Mouse (Mus musculus): ENCODE measurements around the gene Tmem132a. TPM values are rescaled to one million over a fixed set of nuclear protein-coding genes. Genes with fewer than 3 reads are reported as not detected.

Gene Tmem132a
- total RNA-seq, 2 experiments from 2014 or later: 3.0 to 3.4 TPM

Other genes starting within 250 kb of the Tmem132a start
- not detected for gene Vwce, start 235.7 kb downstream of the Tmem132a start, total RNA-seq (2021)
- gene Pga5, start 191.9 kb downstream of the Tmem132a start, total RNA-seq (2021): not detected
- gene Vps37c, start 181.2 kb downstream of the Tmem132a start, total RNA-seq (2021): 10 to 100 TPM; 21.3 to 28.5 TPM
- gene Cd5, start 130.9 kb downstream of the Tmem132a start, total RNA-seq (2021): not detected
- not detected for gene Cd6, start 39.9 kb downstream of the Tmem132a start, total RNA-seq (2021)
- under 1 TPM; 0.23 to 0.55 TPM for gene Slc15a3, start 30.2 kb downstream of the Tmem132a start, total RNA-seq (2021)
- gene Tmem109, start 12.1 kb upstream of the Tmem132a start, total RNA-seq (2021): 100 to 1,000 TPM; 208 to 227 TPM
- gene Prpf19, start 25.3 kb upstream of the Tmem132a start, total RNA-seq (2021): 100 to 1,000 TPM; 148 TPM
- gene Zp1, start 50.7 kb upstream of the Tmem132a start, total RNA-seq (2021): not detected
- not detected for gene Ptgdr2, start 67.2 kb upstream of the Tmem132a start, total RNA-seq (2021)
- gene Ccdc86, start 79.3 kb upstream of the Tmem132a start, total RNA-seq (2021): 10 to 100 TPM; 12.6 to 14.5 TPM
- not detected for gene Ms4a10, start 104.7 kb upstream of the Tmem132a start, total RNA-seq (2021)
- not detected for gene Ms4a15, start 123.3 kb upstream of the Tmem132a start, total RNA-seq (2021)
- not detected for gene Ms4a18, start 148.1 kb upstream of the Tmem132a start, total RNA-seq (2021)
- gene Ms4a8a, start 211.2 kb upstream of the Tmem132a start, total RNA-seq (2021): under 1 TPM; 0.69 to 0.84 TPM

Data from gastrocnemius, adult 18-20 months (tissue).